Mouse (Mus musculus): ENCODE measurements around the gene Qrich2. TPM values are rescaled to one million over a fixed set of nuclear protein-coding genes. Genes with fewer than 3 reads are reported as not detected.

Gene Qrich2
- 0.58 and 1.3 TPM in 2 replicates for polyA plus RNA-seq (2011; ENCODE audit: insufficient read depth, insufficient read length, low read depth, missing spikeins)

DNA sequence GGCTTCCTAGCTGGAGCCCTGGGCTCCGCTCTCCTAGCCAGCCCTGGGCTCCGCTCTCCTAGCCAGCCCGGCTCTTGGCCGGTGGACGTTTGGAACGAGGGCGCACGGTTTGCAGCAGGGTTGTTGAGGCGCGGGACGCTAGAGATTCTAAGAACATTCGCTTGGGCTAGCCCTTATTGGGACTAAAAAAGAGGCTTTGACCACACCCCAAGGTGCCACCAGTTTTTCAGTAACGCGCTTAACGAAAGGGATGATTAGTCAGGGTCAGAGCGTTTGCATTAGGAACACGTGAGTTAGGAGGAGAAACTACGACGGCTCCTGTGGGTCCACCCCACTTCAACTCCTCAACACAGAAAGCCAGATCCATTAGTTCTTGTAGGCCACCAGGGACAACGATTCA is at the start of gene Qrich2:
Gene Qrich2 (minus strand): TSS at position 101 of the 400 bp plus-strand sequence.
- Histone ChIP-seq H3K27ac (ENCODE audit: insufficient read depth, low read length) (no peak within 1 kb of the TSS), H3K4me3 (ENCODE audit: low read depth, low read length) (no peak within 1 kb of the TSS), H3K9ac (ENCODE audit: low read depth, poor library complexity, severe bottlenecking) (no peak within 1 kb of the TSS), H3K36me3 (ENCODE audit: control insufficient read depth, insufficient read depth, low read length, poor library complexity, severe bottlenecking) (peaks cover 5% of the 10 kb centered on the region; the same call in 1 of the 2 replicates), H3K9me3 (replicated peaks; ENCODE audit: control insufficient read depth, insufficient read depth, low read length, poor library complexity, severe bottlenecking) (no peaks in the 10 kb centered on the region), H3K27me3 (ENCODE audit: control insufficient read depth, insufficient read depth, low read length, poor library complexity, severe bottlenecking) (no peaks in the 10 kb centered on the region), H3K4me1 (ENCODE audit: control insufficient read depth, insufficient read depth, low read length) (no peaks in the 10 kb centered on the region)
- TF ChIP-seq CTCF (IDR thresholded peaks at IDR 0.05; ENCODE audit: low read depth, low read length) (no peak), EP300 (IDR thresholded peaks at IDR 0.05; ENCODE audit: insufficient read depth, low read depth, low read length) (no peak), POLR2A (IDR thresholded peaks at IDR 0.05; ENCODE audit: insufficient read depth, low read length) (no peak)

DNA sequence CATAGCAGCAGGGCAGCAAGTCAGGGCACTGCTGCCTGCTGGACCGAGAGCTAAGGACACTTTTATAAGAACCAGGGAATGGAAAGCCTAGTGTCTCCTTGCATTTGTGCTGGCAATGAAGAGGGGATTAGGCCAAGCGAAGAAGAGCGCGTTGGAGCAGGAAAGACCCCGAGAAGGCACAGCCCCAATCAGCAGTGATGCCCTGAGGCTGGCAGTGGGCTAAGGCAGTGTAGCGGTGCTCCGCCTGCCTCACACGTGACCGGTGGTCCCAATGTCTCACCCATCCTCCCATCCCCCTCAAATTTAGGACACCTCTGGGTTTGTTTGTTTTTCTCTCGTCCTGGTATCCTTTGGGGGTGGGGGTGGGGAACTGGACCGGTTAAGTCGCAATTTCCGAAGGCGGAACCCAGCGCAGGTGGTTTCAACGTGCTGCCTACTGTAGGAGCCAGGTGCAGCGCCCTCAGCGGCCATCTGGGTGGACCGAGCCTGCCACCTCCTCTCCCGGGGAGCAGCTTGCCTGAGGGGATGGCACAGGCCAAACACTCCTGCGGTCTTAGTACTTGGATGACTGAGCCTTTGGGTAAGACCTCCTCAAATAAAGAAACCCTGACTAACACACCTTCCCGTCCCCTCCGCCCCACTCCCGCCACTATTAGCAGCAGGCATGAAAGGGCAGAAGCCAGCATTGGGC is 49.4 kb upstream of the Qrich2 start:
- Histone ChIP-seq H3K27me3 (ENCODE audit: control insufficient read depth, insufficient read depth, low read length, poor library complexity, severe bottlenecking) (no peaks in the 10 kb centered on the region), H3K36me3 (ENCODE audit: control insufficient read depth, insufficient read depth, low read length, poor library complexity, severe bottlenecking) (no peaks in the 10 kb centered on the region), H3K4me1 (ENCODE audit: control insufficient read depth, insufficient read depth, low read length) (no peaks in the 10 kb centered on the region), H3K4me3 (ENCODE audit: low read depth, low read length) (peak overlapping the region; percentile 11), H3K9me3 (replicated peaks; ENCODE audit: control insufficient read depth, insufficient read depth, low read length, poor library complexity, severe bottlenecking) (no peaks in the 10 kb centered on the region), H3K9ac (ENCODE audit: low read depth, poor library complexity, severe bottlenecking) (peak overlapping the region; percentile 39; the same call in 1 of the 2 replicates), H3K27ac (ENCODE audit: insufficient read depth, low read length) (no peak overlapping the region)
- TF ChIP-seq POLR2A (IDR thresholded peaks at IDR 0.05; ENCODE audit: insufficient read depth, low read length) (no peak), EP300 (IDR thresholded peaks at IDR 0.05; ENCODE audit: insufficient read depth, low read depth, low read length) (no peak), CTCF (IDR thresholded peaks at IDR 0.05; ENCODE audit: low read depth, low read length) (peak; percentile 12)

DNA sequence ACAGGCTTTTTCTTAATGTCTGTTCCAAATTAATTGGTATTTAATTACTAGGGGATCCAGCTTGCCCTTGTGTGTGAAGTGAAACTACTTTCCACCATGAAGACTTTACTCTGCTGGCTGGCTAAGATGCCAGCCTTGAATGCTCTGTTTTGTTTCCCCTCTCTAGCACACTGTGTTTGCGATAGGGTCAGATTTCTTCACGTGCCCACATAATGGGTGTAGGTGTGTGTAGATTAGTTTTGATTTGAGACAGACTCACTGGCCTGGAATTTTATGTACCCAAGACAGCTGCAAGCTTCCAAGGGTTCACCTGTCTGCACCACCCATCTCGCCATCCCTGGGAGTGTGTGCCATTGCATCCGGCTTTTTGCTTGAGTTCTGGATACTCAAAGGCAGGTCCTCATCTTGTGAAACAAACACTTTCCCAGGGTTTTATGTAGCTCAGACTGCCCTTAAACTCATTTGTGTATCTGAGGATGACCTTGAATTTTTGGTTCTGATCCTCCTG is 47.5 kb upstream of the Qrich2 start:
- H3K9ac ChIP-seq (ENCODE audit: low read depth, poor library complexity, severe bottlenecking): no peak overlapping the region
- TF ChIP-seq CTCF (IDR thresholded peaks at IDR 0.05; ENCODE audit: low read depth, low read length) (no peak), POLR2A (IDR thresholded peaks at IDR 0.05; ENCODE audit: insufficient read depth, low read length) (no peak)
- no peak overlapping the region for H3K27ac ChIP-seq (ENCODE audit: insufficient read depth, low read length)
- H3K9me3 ChIP-seq (replicated peaks; ENCODE audit: control insufficient read depth, insufficient read depth, low read length, poor library complexity, severe bottlenecking): no peaks in the 10 kb centered on the region
- H3K36me3 ChIP-seq (ENCODE audit: control insufficient read depth, insufficient read depth, low read length, poor library complexity, severe bottlenecking): no peaks in the 10 kb centered on the region
- no peak overlapping the region for H3K4me3 ChIP-seq (ENCODE audit: low read depth, low read length)
- no peaks in the 10 kb centered on the region for H3K27me3 ChIP-seq (ENCODE audit: control insufficient read depth, insufficient read depth, low read length, poor library complexity, severe bottlenecking)
- no peaks in the 10 kb centered on the region for H3K4me1 ChIP-seq (ENCODE audit: control insufficient read depth, insufficient read depth, low read length)

DNA sequence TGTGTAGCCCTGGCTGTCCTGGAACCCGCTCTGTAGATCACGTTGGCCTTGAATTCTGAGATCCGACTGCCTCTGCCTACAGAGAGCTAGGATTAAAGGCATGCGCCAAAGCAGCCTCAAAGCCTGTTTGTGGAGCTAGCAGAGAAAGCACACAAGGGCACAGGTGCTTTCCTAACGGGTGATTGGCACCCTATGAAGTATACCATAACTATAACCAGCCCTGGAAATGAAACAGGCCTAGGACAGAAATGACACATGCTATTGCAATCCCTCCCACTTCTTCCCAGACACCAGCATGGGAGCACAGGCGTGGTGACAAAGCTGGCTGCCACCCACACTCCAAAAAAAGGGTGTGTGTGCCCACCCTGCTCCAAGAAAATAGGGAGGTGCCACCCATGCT is 46.9 kb upstream of the Qrich2 start:
- H3K4me1 ChIP-seq (ENCODE audit: control insufficient read depth, insufficient read depth, low read length): no peaks in the 10 kb centered on the region
- no peak overlapping the region for H3K4me3 ChIP-seq (ENCODE audit: low read depth, low read length)
- no peak for TF ChIP-seq EP300 (IDR thresholded peaks at IDR 0.05; ENCODE audit: insufficient read depth, low read depth, low read length)
- no peak for TF ChIP-seq CTCF (IDR thresholded peaks at IDR 0.05; ENCODE audit: low read depth, low read length)
- no peak for TF ChIP-seq POLR2A (IDR thresholded peaks at IDR 0.05; ENCODE audit: insufficient read depth, low read length)
- H3K9me3 ChIP-seq (replicated peaks; ENCODE audit: control insufficient read depth, insufficient read depth, low read length, poor library complexity, severe bottlenecking): no peaks in the 10 kb centered on the region
- H3K9ac ChIP-seq (ENCODE audit: low read depth, poor library complexity, severe bottlenecking): no peak overlapping the region
- H3K36me3 ChIP-seq (ENCODE audit: control insufficient read depth, insufficient read depth, low read length, poor library complexity, severe bottlenecking): no peaks in the 10 kb centered on the region
- H3K27ac ChIP-seq (ENCODE audit: insufficient read depth, low read length): no peak overlapping the region
- no peaks in the 10 kb centered on the region for H3K27me3 ChIP-seq (ENCODE audit: control insufficient read depth, insufficient read depth, low read length, poor library complexity, severe bottlenecking)

DNA sequence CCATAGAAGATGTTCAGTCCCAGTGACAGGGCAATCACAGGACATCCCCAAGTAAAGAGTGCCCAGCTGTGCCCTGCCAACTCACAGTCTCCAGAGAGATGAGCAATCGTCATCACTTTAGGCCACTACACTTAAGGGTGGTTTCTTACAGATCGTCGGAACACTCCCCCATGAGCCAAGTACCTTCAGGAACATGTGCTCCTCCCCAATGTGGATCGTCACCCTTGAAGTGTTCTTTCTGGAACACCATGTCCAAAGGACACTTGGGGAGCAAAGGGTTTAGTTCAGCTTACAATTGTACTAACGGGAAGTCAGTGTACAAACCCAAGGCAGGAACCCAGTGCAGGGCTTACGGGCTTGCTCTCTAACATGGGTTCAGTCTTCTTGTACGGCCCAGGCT is 46.1 kb upstream of the Qrich2 start:
- H3K27me3 ChIP-seq (ENCODE audit: control insufficient read depth, insufficient read depth, low read length, poor library complexity, severe bottlenecking): no peaks in the 10 kb centered on the region
- H3K36me3 ChIP-seq (ENCODE audit: control insufficient read depth, insufficient read depth, low read length, poor library complexity, severe bottlenecking): no peaks in the 10 kb centered on the region
- no peaks in the 10 kb centered on the region for H3K4me1 ChIP-seq (ENCODE audit: control insufficient read depth, insufficient read depth, low read length)
- H3K4me3 ChIP-seq (ENCODE audit: low read depth, low read length): no peak overlapping the region
- H3K27ac ChIP-seq (ENCODE audit: insufficient read depth, low read length): no peak overlapping the region
- H3K9me3 ChIP-seq (replicated peaks; ENCODE audit: control insufficient read depth, insufficient read depth, low read length, poor library complexity, severe bottlenecking): no peaks in the 10 kb centered on the region
- TF ChIP-seq CTCF (IDR thresholded peaks at IDR 0.05; ENCODE audit: low read depth, low read length) (no peak), EP300 (IDR thresholded peaks at IDR 0.05; ENCODE audit: insufficient read depth, low read depth, low read length) (no peak), POLR2A (IDR thresholded peaks at IDR 0.05; ENCODE audit: insufficient read depth, low read length) (no peak)
- no peak overlapping the region for H3K9ac ChIP-seq (ENCODE audit: low read depth, poor library complexity, severe bottlenecking)

DNA sequence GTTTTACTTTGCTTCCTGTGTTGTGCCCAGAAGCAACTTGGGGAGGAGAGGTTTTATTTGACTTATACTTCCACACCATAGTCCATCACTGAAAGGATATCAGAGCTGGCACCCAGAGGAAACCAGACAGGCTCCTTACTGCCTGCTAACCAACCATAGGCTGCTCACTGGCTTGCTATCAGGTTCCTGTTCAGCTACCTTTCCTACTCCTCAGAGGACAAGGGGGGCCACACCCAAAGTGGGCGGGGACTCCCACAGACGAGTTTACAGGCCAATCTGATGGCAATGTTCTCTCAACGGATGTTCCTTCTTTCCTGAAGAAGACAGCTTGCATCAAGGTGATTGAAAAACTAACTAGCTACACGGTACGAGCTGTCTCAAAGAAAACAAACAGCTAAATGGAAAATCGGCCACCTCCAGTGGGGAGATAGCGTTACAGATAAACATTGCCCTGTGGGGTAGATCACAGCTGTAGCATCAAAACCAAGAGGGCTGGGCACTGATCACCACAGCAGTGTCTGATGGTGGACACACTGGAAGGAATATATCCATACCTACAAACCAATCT is 45.3 kb upstream of the Qrich2 start:
- Histone ChIP-seq H3K27ac (ENCODE audit: insufficient read depth, low read length) (no peak overlapping the region), H3K4me3 (ENCODE audit: low read depth, low read length) (no peak overlapping the region), H3K9me3 (replicated peaks; ENCODE audit: control insufficient read depth, insufficient read depth, low read length, poor library complexity, severe bottlenecking) (no peaks in the 10 kb centered on the region), H3K36me3 (ENCODE audit: control insufficient read depth, insufficient read depth, low read length, poor library complexity, severe bottlenecking) (no peaks in the 10 kb centered on the region), H3K27me3 (ENCODE audit: control insufficient read depth, insufficient read depth, low read length, poor library complexity, severe bottlenecking) (no peaks in the 10 kb centered on the region), H3K9ac (ENCODE audit: low read depth, poor library complexity, severe bottlenecking) (no peak overlapping the region), H3K4me1 (ENCODE audit: control insufficient read depth, insufficient read depth, low read length) (no peaks in the 10 kb centered on the region)
- TF ChIP-seq POLR2A (IDR thresholded peaks at IDR 0.05; ENCODE audit: insufficient read depth, low read length) (no peak), CTCF (IDR thresholded peaks at IDR 0.05; ENCODE audit: low read depth, low read length) (no peak), EP300 (IDR thresholded peaks at IDR 0.05; ENCODE audit: insufficient read depth, low read depth, low read length) (no peak)

All from ES-Bruce4 (cell line).